Mouse (Mus musculus) intestine, embryonic 14.5 days (tissue): Measurements from ENCODE around the gene Rhox6. TPM values are rescaled to one million over a fixed set of nuclear protein-coding genes. Genes with fewer than 3 reads are reported as not detected.
A peak's percentile ranks its signal among the peaks of the same experiment; 100 is the strongest.
"Not testable (repeated sequence)": the region's sequence is repeated elsewhere in the genome, so short reads cannot be mapped to it uniquely, and the experiment has no call there.

Experiments used
- ATAC-seq: fragments of 200-750 bp; cut with Nextera tagmentation; replicated peaks from 2 replicates; pipeline ENCODE4 v1.8.0; 2017; ENCODE audit warnings: low read depth, moderate number of reproducible peaks, moderate TSS enrichment, moderate library complexity; ENCODE audit not compliant: low FRiP score, low TSS enrichment
- DNase-seq: peaks from one replicate; pipeline ENCODE4 v3.0.0-alpha.2; 2018; ENCODE audit warnings: low spot score
- H3K27ac ChIP-seq: fragments of 300-500 bp; sonication (generic); 2 replicates; pipeline ENCODE4 v1.5.1; 2014; ENCODE audit warnings: low read depth, mild to moderate bottlenecking, control low read depth
- H3K27me3 ChIP-seq: fragments of 300-500 bp; sonication (generic); replicated peaks from 2 replicates; pipeline ENCODE4 v1.6.1; 2014; ENCODE audit warnings: low read length, control low read depth; ENCODE audit not compliant: control insufficient read depth, insufficient read depth
- H3K36me3 ChIP-seq: fragments of 300-500 bp; sonication (generic); 2 replicates; pipeline ENCODE4 v1.6.1; 2014; ENCODE audit warnings: low read length, control low read depth; ENCODE audit not compliant: control insufficient read depth, insufficient read depth
- H3K4me1 ChIP-seq: fragments of 300-500 bp; sonication (generic); replicated peaks from 2 replicates; pipeline ENCODE4 v1.6.1; 2014; ENCODE audit warnings: low read length, control low read depth, mixed read lengths; ENCODE audit not compliant: control insufficient read depth, insufficient read depth
- H3K4me2 ChIP-seq: fragments of 300-500 bp; sonication (generic); 2 replicates; pipeline ENCODE4 v1.6.1; 2014; ENCODE audit warnings: low read length
- H3K4me3 ChIP-seq: fragments of 300-500 bp; sonication (generic); 2 replicates; pipeline ENCODE4 v1.5.1; 2014; ENCODE audit warnings: low read depth, low read length, control low read depth, mixed read lengths
- H3K9ac ChIP-seq: fragments of 300-500 bp; sonication (generic); 2 replicates; pipeline ENCODE4 v1.6.1; 2014; ENCODE audit warnings: mild to moderate bottlenecking, low read length
- H3K9me3 ChIP-seq: fragments of 300-500 bp; sonication (generic); 2 replicates; pipeline ENCODE4 v1.6.1; 2016; ENCODE audit warnings: low read length, control low read depth; ENCODE audit not compliant: control insufficient read depth
- WGBS: fragments of 180-500 bp; shearing (Covaris S2); extraction: QIAGEN DNeasy Blood & Tissue Kit; methylation state at CpG from one replicate; pipeline ENCODE4 v1.1.7; 2014; 5-methylcytosine and 5-hydroxymethylcytosine counted together
- polyA plus RNA-seq: library from polyadenylated mRNA; unstranded; fragments of >200 nt; fragmentation: Nextera tagmentation; extraction: Ambion mirVana; gene quantifications from 2 replicates; pipeline ENCODE4 v1.2.1, GENCODE M21; 2014

The Rhox6 gene
- not detected in 2 replicates for polyA plus RNA-seq

- not testable (repeated sequence) for ATAC-seq, H3K9ac ChIP-seq, H3K27ac ChIP-seq, H3K9me3 ChIP-seq, H3K27me3 ChIP-seq, H3K4me1 ChIP-seq, H3K4me3 ChIP-seq, H3K4me2 ChIP-seq, H3K36me3 ChIP-seq, DNase-seq
- WGBS, result 91% methylated on average over 4 of the region's 12 CpGs
Measured at GRCm38 (mm10) chrX:37826610-37827009, at the start of gene Rhox6. TSS of gene Rhox6 (plus strand) at chrX:37826910.

- Histone ChIP-seq H3K27ac (no peak overlapping the region), H3K4me2 (no peak overlapping the region), H3K4me1 (no peaks in the 10 kb centered on the region), H3K9ac (no peak overlapping the region), H3K36me3 (no peaks in the 10 kb centered on the region), H3K27me3 (no peaks in the 10 kb centered on the region), H3K9me3 (no peaks in the 10 kb centered on the region), H3K4me3 (no peak overlapping the region)
- no peak for ATAC-seq
- 81% methylated on average over 15 of the region's 15 CpGs for WGBS
- no peak for DNase-seq
Measured at GRCm38 (mm10) chrX:37807286-37808080, 19.2 kb upstream of the Rhox6 start.

- Histone ChIP-seq H3K27ac (no peak overlapping the region), H3K4me3 (no peak overlapping the region), H3K27me3 (no peaks in the 10 kb centered on the region), H3K4me2 (no peak overlapping the region), H3K9ac (no peak overlapping the region), H3K9me3 (no peaks in the 10 kb centered on the region), H3K36me3 (no peaks in the 10 kb centered on the region), H3K4me1 (no peaks in the 10 kb centered on the region)
- ATAC-seq (no peak), DNase-seq (no peak)
- 90% methylated on average over 2 of the region's 2 CpGs for WGBS
Measured at GRCm38 (mm10) chrX:37809396-37809795, 17.3 kb upstream of the Rhox6 start.

- no peaks in the 10 kb centered on the region for H3K27me3 ChIP-seq
- no peak overlapping the region for H3K27ac ChIP-seq
- WGBS, result 23% methylated on average over 5 of the region's 5 CpGs
- H3K9ac ChIP-seq, result no peak overlapping the region
- no peaks in the 10 kb centered on the region for H3K9me3 ChIP-seq
- DNase-seq (peak; percentile 60), ATAC-seq (no peak)
- no peak overlapping the region for H3K4me2 ChIP-seq
- no peaks in the 10 kb centered on the region for H3K36me3 ChIP-seq
- no peaks in the 10 kb centered on the region for H3K4me1 ChIP-seq
- H3K4me3 ChIP-seq, result no peak overlapping the region
Measured at GRCm38 (mm10) chrX:37811179-37811578, 15.5 kb upstream of the Rhox6 start.

- no peak for ATAC-seq
- H3K9ac ChIP-seq, result no peak overlapping the region
- H3K36me3 ChIP-seq, result no peaks in the 10 kb centered on the region
- 67% methylated on average over 10 of the region's 10 CpGs for WGBS
- no peak for DNase-seq
- H3K27ac ChIP-seq, result no peak overlapping the region
- no peaks in the 10 kb centered on the region for H3K27me3 ChIP-seq
- H3K9me3 ChIP-seq, result no peaks in the 10 kb centered on the region
- H3K4me1 ChIP-seq, result no peaks in the 10 kb centered on the region
- H3K4me2 ChIP-seq, result no peak overlapping the region
- H3K4me3 ChIP-seq, result no peak overlapping the region
Measured at GRCm38 (mm10) chrX:37815665-37816064, 11.0 kb upstream of the Rhox6 start.

GRCm38 (mm10) chrX:37831386-37831785 lies 4.7 kb downstream of the Rhox6 start, which contains the start of gene Rhox7a:
TSS of gene Rhox7a (plus strand) at chrX:37831686.
- H3K4me3 ChIP-seq, H3K27me3 ChIP-seq, H3K36me3 ChIP-seq, H3K9me3 ChIP-seq, H3K9ac ChIP-seq, H3K4me2 ChIP-seq, H3K27ac ChIP-seq, ATAC-seq, DNase-seq, H3K4me1 ChIP-seq: not testable (repeated sequence)
- WGBS, result 87% methylated on average over 7 of the region's 8 CpGs

- Histone ChIP-seq H3K27ac (no peak overlapping the region), H3K9me3 (no peaks in the 10 kb centered on the region), H3K36me3 (no peaks in the 10 kb centered on the region), H3K9ac (no peak overlapping the region), H3K4me1 (no peaks in the 10 kb centered on the region), H3K27me3 (no peaks in the 10 kb centered on the region), H3K4me2 (no peak overlapping the region), H3K4me3 (no peak overlapping the region)
- WGBS, result 91% methylated on average over 2 of the region's 2 CpGs
- no peak for DNase-seq
- ATAC-seq, result no peak
Measured at GRCm38 (mm10) chrX:37871641-37872040, 44.9 kb downstream of the Rhox6 start.

GRCm38 (mm10) chrX:37878844-37879243 lies 52.1 kb downstream of the Rhox6 start, which contains the start of gene Rhox8:
TSS of gene Rhox8 (minus strand) at chrX:37878944.
- Histone ChIP-seq H3K36me3 (no peaks in the 10 kb centered on the region), H3K9me3 (no peaks in the 10 kb centered on the region), H3K9ac (no peak within 1 kb of the TSS), H3K4me2 (no peak within 1 kb of the TSS), H3K4me1 (no peaks in the 10 kb centered on the region), H3K4me3 (no peak within 1 kb of the TSS), H3K27ac (no peak within 1 kb of the TSS), H3K27me3 (no peaks in the 10 kb centered on the region)
- WGBS, result 79% methylated on average over 4 of the region's 4 CpGs
- DNase-seq (no peak), ATAC-seq (no peak)
